Mouse (Mus musculus): ENCODE results near the gene Eps8l3. TPM values are rescaled to one million over a fixed set of nuclear protein-coding genes. Genes with fewer than 3 reads are reported as not detected.
A peak's percentile ranks its signal among the peaks of the same experiment; 100 is the strongest.

The Eps8l3 gene
- polyA plus RNA-seq, 2 experiments = 0.02 TPM; not detected in 1

- H3K9ac ChIP-seq (replicated peaks) = no peak overlapping the region
- peaks cover 5 to 9% of the 10 kb centered on the region in 2 experiments for H3K4me1 ChIP-seq (replicated peaks; ENCODE audit: control insufficient read depth in 2 of 2, insufficient read depth in 2 of 2, low read length in 1 of 2)
- no peaks in the 10 kb centered on the region for H3K36me3 ChIP-seq (replicated peaks; ENCODE audit: control insufficient read depth, insufficient read depth, low read depth)
- no peak overlapping the region for H3K4me3 ChIP-seq (ENCODE audit: insufficient read depth in 1 of 2, low read depth in 2 of 2, low read length in 2 of 2)
- TF ChIP-seq EP300 (IDR thresholded peaks at IDR 0.05; ENCODE audit: low read depth) = peak; percentile 22; the same call in 1 of the 2 replicates
- TF ChIP-seq CTCF (IDR thresholded peaks at IDR 0.05; ENCODE audit: low read depth) = no peak
- H3K27me3 ChIP-seq (ENCODE audit: control insufficient read depth, insufficient read depth, low read length) = no peaks in the 10 kb centered on the region
- ATAC-seq (ENCODE audit: insufficient read depth) = peak; percentile 63
- 18% methylated on average over 6 of the region's 6 CpGs for WGBS (ENCODE audit: insufficient replicate concordance)
- H3K9me3 ChIP-seq (ENCODE audit: control insufficient read depth, low read length) = no peaks in the 10 kb centered on the region
- DNase-seq (ENCODE audit: low read depth in 3 of 3, low spot score in 3 of 3) = peak in 1 of 3 experiments; percentile 5
- H3K4me2 ChIP-seq (ENCODE audit: low read depth) = peak overlapping the region; percentile 18
- no peak overlapping the region for H3K27ac ChIP-seq
These were observed 28.9 kb downstream of the Eps8l3 start for GRCm38 (mm10) chr3:107905942-107906341.

GRCm38 (mm10) chr3:107916674-107917073 lies 39.6 kb downstream of the Eps8l3 start:
- no peak overlapping the region for H3K9ac ChIP-seq (replicated peaks)
- H3K4me3 ChIP-seq (ENCODE audit: insufficient read depth in 1 of 2, low read depth in 2 of 2, low read length in 2 of 2) = no peak overlapping the region
- ATAC-seq (ENCODE audit: insufficient read depth) (no peak), DNase-seq (ENCODE audit: low read depth in 3 of 3, low spot score in 3 of 3) (no peak)
- H3K4me2 ChIP-seq (ENCODE audit: low read depth) = no peak overlapping the region
- no peak overlapping the region for H3K27ac ChIP-seq
- 76% methylated on average over 15 of the region's 15 CpGs for WGBS (ENCODE audit: insufficient replicate concordance)
- TF ChIP-seq EP300 (IDR thresholded peaks at IDR 0.05; ENCODE audit: low read depth) (no peak), CTCF (IDR thresholded peaks at IDR 0.05; ENCODE audit: low read depth) (no peak)
- H3K27me3 ChIP-seq (ENCODE audit: control insufficient read depth, insufficient read depth, low read length) = no peaks in the 10 kb centered on the region
- 0 out of 4 replicates have a peak, but pooled peaks cover 0 to 2% of the 10 kb centered on the region in 2 experiments for H3K4me1 ChIP-seq (replicated peaks; ENCODE audit: control insufficient read depth in 2 of 2, insufficient read depth in 2 of 2, low read length in 1 of 2)
- no peaks in the 10 kb centered on the region for H3K9me3 ChIP-seq (ENCODE audit: control insufficient read depth, low read length)
- H3K36me3 ChIP-seq (replicated peaks; ENCODE audit: control insufficient read depth, insufficient read depth, low read depth) = no peaks in the 10 kb centered on the region

- DNase-seq (ENCODE audit: low read depth in 3 of 3, low spot score in 3 of 3) (no peak), ATAC-seq (ENCODE audit: insufficient read depth) (no peak)
- H3K9me3 ChIP-seq (ENCODE audit: control insufficient read depth, low read length) = no peaks in the 10 kb centered on the region
- WGBS (ENCODE audit: insufficient replicate concordance) = 72% methylated on average over 3 of the region's 3 CpGs
- H3K9ac ChIP-seq (replicated peaks) = no peak overlapping the region
- no peak overlapping the region for H3K4me2 ChIP-seq (ENCODE audit: low read depth)
- TF ChIP-seq EP300 (IDR thresholded peaks at IDR 0.05; ENCODE audit: low read depth) (no peak), CTCF (IDR thresholded peaks at IDR 0.05; ENCODE audit: low read depth) (peak; percentile 41; the same call in 1 of the 2 replicates)
- no peaks in the 10 kb centered on the region for H3K27me3 ChIP-seq (ENCODE audit: control insufficient read depth, insufficient read depth, low read length)
- H3K4me3 ChIP-seq (ENCODE audit: insufficient read depth in 1 of 2, low read depth in 2 of 2, low read length in 2 of 2) = no peak overlapping the region
- H3K36me3 ChIP-seq (replicated peaks; ENCODE audit: control insufficient read depth, insufficient read depth, low read depth) = no peaks in the 10 kb centered on the region
- no peak overlapping the region for H3K27ac ChIP-seq
- H3K4me1 ChIP-seq (replicated peaks; ENCODE audit: control insufficient read depth in 2 of 2, insufficient read depth in 2 of 2, low read length in 1 of 2) = 0 out of 4 replicates have a peak, but pooled peaks cover 0 to 2% of the 10 kb centered on the region in 2 experiments
These were observed 40.1 kb downstream of the Eps8l3 start for GRCm38 (mm10) chr3:107917097-107917496.

GRCm38 (mm10) chr3:107917783-107918408 lies 40.9 kb downstream of the Eps8l3 start:
- no peak overlapping the region for H3K4me3 ChIP-seq (ENCODE audit: insufficient read depth in 1 of 2, low read depth in 2 of 2, low read length in 2 of 2)
- 46% methylated on average over 7 of the region's 7 CpGs for WGBS (ENCODE audit: insufficient replicate concordance)
- H3K4me1 ChIP-seq (replicated peaks; ENCODE audit: control insufficient read depth in 2 of 2, insufficient read depth in 2 of 2, low read length in 1 of 2) = no peaks in the 10 kb centered on the region
- DNase-seq (ENCODE audit: low read depth in 3 of 3, low spot score in 3 of 3) = peak; percentile 39 to 50 (median 42)
- H3K9me3 ChIP-seq (ENCODE audit: control insufficient read depth, low read length) = no peaks in the 10 kb centered on the region
- no peaks in the 10 kb centered on the region for H3K36me3 ChIP-seq (replicated peaks; ENCODE audit: control insufficient read depth, insufficient read depth, low read depth)
- H3K27me3 ChIP-seq (ENCODE audit: control insufficient read depth, insufficient read depth, low read length) = no peaks in the 10 kb centered on the region
- no peak overlapping the region for H3K9ac ChIP-seq (replicated peaks)
- ATAC-seq (ENCODE audit: insufficient read depth) = no peak
- TF ChIP-seq EP300 (IDR thresholded peaks at IDR 0.05; ENCODE audit: low read depth) (no peak), CTCF (IDR thresholded peaks at IDR 0.05; ENCODE audit: low read depth) (peak; percentile 74)
- H3K4me2 ChIP-seq (ENCODE audit: low read depth) = no peak overlapping the region
- H3K27ac ChIP-seq = no peak overlapping the region

GRCm38 (mm10) chr3:107920348-107920747 lies 43.3 kb downstream of the Eps8l3 start:
- Histone ChIP-seq H3K27ac (no peak overlapping the region), H3K4me2 (ENCODE audit: low read depth) (no peak overlapping the region), H3K36me3 (replicated peaks; ENCODE audit: control insufficient read depth, insufficient read depth, low read depth) (no peaks in the 10 kb centered on the region), H3K9ac (replicated peaks) (no peak overlapping the region), H3K9me3 (ENCODE audit: control insufficient read depth, low read length) (no peaks in the 10 kb centered on the region), H3K4me3 (ENCODE audit: insufficient read depth in 1 of 2, low read depth in 2 of 2, low read length in 2 of 2) (no peak overlapping the region), H3K4me1 (replicated peaks; ENCODE audit: control insufficient read depth in 2 of 2, insufficient read depth in 2 of 2, low read length in 1 of 2) (no peaks in the 10 kb centered on the region), H3K27me3 (ENCODE audit: control insufficient read depth, insufficient read depth, low read length) (no peaks in the 10 kb centered on the region)
- no peak for TF ChIP-seq CTCF (IDR thresholded peaks at IDR 0.05; ENCODE audit: low read depth)
- TF ChIP-seq EP300 (IDR thresholded peaks at IDR 0.05; ENCODE audit: low read depth) = no peak
- WGBS (ENCODE audit: insufficient replicate concordance) = 68% methylated on average over 5 of the region's 5 CpGs
- ATAC-seq (ENCODE audit: insufficient read depth) (no peak), DNase-seq (ENCODE audit: low read depth in 3 of 3, low spot score in 3 of 3) (no peak)
